In genomic region chr8:71819936-71820335, GRCm38 (mm10) we compare ENCODE assay signal across 8 mouse cellular contexts.
A peak's percentile ranks its signal among the peaks of the same experiment; 100 is the strongest.
DNase-seq lines count a peak whose midpoint lies in the region; ATAC-seq and TF ChIP-seq lines count a peak whose summit lies in the region.
"Not testable (repeated sequence)": the region's sequence is repeated elsewhere in the genome, so short reads cannot be mapped to it uniquely, and the experiment has no call there.

No protein-coding gene starts in this region.

- not testable (repeated sequence) for DNase-seq in embryonic facial prominence, embryonic 14.5 days (ENCODE audit: low spot score); hindbrain, embryonic 11.5 days (ENCODE audit: low spot score); limb, embryonic 14.5 days (ENCODE audit: low spot score); neural tube, embryonic 11.5 days (ENCODE audit: low spot score)
- DNase-seq in heart, embryonic 10.5 days (ENCODE audit: low spot score) = peak; percentile 67
- peak; percentile 22 for DNase-seq in lung, postnatal 0 days (ENCODE audit: low spot score)
- peak; percentile 12 for DNase-seq in stomach, postnatal 0 days (ENCODE audit: low spot score)

- not testable (repeated sequence) for H3K27me3 ChIP-seq in embryonic facial prominence, embryonic 14.5 days (replicated peaks; ENCODE audit: control insufficient read depth, insufficient read depth, low read length); heart, embryonic 10.5 days (ENCODE audit: insufficient read depth, poor library complexity, severe bottlenecking); hindbrain, embryonic 11.5 days (ENCODE audit: control insufficient read depth, insufficient read depth, low read length); intestine, embryonic 16.5 days (replicated peaks; ENCODE audit: control insufficient read depth, insufficient read depth, low read length); limb, embryonic 14.5 days (ENCODE audit: control insufficient read depth, insufficient read depth, low read length); lung, postnatal 0 days (replicated peaks; ENCODE audit: insufficient read depth, low read length); neural tube, embryonic 11.5 days (ENCODE audit: control insufficient read depth, insufficient read depth, low read length); stomach, postnatal 0 days (ENCODE audit: control insufficient read depth, insufficient read depth, low read length)

- TF ChIP-seq CTCF in lung, postnatal 0 days (IDR thresholded peaks at IDR 0.05); stomach, postnatal 0 days (IDR thresholded peaks at IDR 0.05; ENCODE audit: low read depth): not testable (repeated sequence)

- H3K9ac ChIP-seq in embryonic facial prominence, embryonic 14.5 days (ENCODE audit: low read depth, low read length); hindbrain, embryonic 11.5 days (ENCODE audit: low read depth, low read length); intestine, embryonic 16.5 days (ENCODE audit: low read depth, low read length); limb, embryonic 14.5 days (ENCODE audit: low read depth, low read length, severe bottlenecking); lung, postnatal 0 days (replicated peaks; ENCODE audit: low read depth); neural tube, embryonic 11.5 days (ENCODE audit: low read length); stomach, postnatal 0 days (ENCODE audit: low read length): not testable (repeated sequence)

- ATAC-seq in embryonic facial prominence, embryonic 14.5 days (ENCODE audit: low read depth) = peak; percentile 47; the same call in 1 of the 2 replicates
- peak; percentile 58 for ATAC-seq in hindbrain, embryonic 11.5 days (ENCODE audit: low FRiP score)
- ATAC-seq in intestine, embryonic 16.5 days = peak; percentile 28; the same call in 1 of the 2 replicates
- peak; percentile 35; the same call in 1 of the 2 replicates for ATAC-seq in limb, embryonic 14.5 days (ENCODE audit: low FRiP score, low read depth)
- peak; percentile 17; the same call in 1 of the 2 replicates for ATAC-seq in lung, postnatal 0 days
- ATAC-seq in neural tube, embryonic 11.5 days (ENCODE audit: insufficient read depth, low FRiP score, low TSS enrichment) = peak; percentile 53
- peak; percentile 46; the same call in 1 of the 2 replicates for ATAC-seq in stomach, postnatal 0 days (ENCODE audit: low FRiP score, low TSS enrichment)

- not testable (repeated sequence) for H3K4me2 ChIP-seq in embryonic facial prominence, embryonic 14.5 days (ENCODE audit: low read depth, low read length); hindbrain, embryonic 11.5 days (replicated peaks; ENCODE audit: low read depth, low read length); intestine, embryonic 16.5 days (ENCODE audit: low read depth, low read length); limb, embryonic 14.5 days (replicated peaks; ENCODE audit: low read depth, low read length, severe bottlenecking); lung, postnatal 0 days (replicated peaks; ENCODE audit: low read depth, low read length); neural tube, embryonic 11.5 days (ENCODE audit: low read depth); stomach, postnatal 0 days (replicated peaks; ENCODE audit: low read depth)

- not testable (repeated sequence) for H3K4me3 ChIP-seq in embryonic facial prominence, embryonic 14.5 days (ENCODE audit: low read depth, low read length); heart, embryonic 10.5 days; hindbrain, embryonic 11.5 days (ENCODE audit: low read depth, low read length); intestine, embryonic 16.5 days (ENCODE audit: low read length); limb, embryonic 14.5 days (replicated peaks; ENCODE audit: low read length); lung, postnatal 0 days (ENCODE audit: low read depth, low read length); neural tube, embryonic 11.5 days (ENCODE audit: low read depth, low read length); stomach, postnatal 0 days (ENCODE audit: low read depth, low read length)

- not testable (repeated sequence) for TF ChIP-seq EP300 in lung, postnatal 0 days (IDR thresholded peaks at IDR 0.05); stomach, postnatal 0 days (optimal IDR thresholded peaks at IDR 0.05)

- H3K4me1 ChIP-seq in embryonic facial prominence, embryonic 14.5 days (ENCODE audit: control insufficient read depth, insufficient read depth, low read length); heart, embryonic 10.5 days; hindbrain, embryonic 11.5 days (replicated peaks; ENCODE audit: control insufficient read depth, insufficient read depth, low read length); intestine, embryonic 16.5 days (ENCODE audit: control insufficient read depth, insufficient read depth, low read length); limb, embryonic 14.5 days (ENCODE audit: control insufficient read depth, insufficient read depth, low read length); lung, postnatal 0 days (ENCODE audit: insufficient read depth, low read depth, low read length); neural tube, embryonic 11.5 days (ENCODE audit: control insufficient read depth, insufficient read depth, low read length); stomach, postnatal 0 days (replicated peaks; ENCODE audit: control insufficient read depth, insufficient read depth): not testable (repeated sequence)

- H3K36me3 ChIP-seq in embryonic facial prominence, embryonic 14.5 days (ENCODE audit: control insufficient read depth, insufficient read depth, low read length); heart, embryonic 10.5 days; hindbrain, embryonic 11.5 days (ENCODE audit: control insufficient read depth, insufficient read depth, low read length); intestine, embryonic 16.5 days (ENCODE audit: control insufficient read depth, insufficient read depth, low read length); limb, embryonic 14.5 days (ENCODE audit: control insufficient read depth, insufficient read depth, low read length); lung, postnatal 0 days (ENCODE audit: insufficient read depth, low read length); neural tube, embryonic 11.5 days (ENCODE audit: control insufficient read depth, insufficient read depth, low read length); stomach, postnatal 0 days (ENCODE audit: control insufficient read depth, insufficient read depth, low read length): not testable (repeated sequence)

- not testable (repeated sequence) for H3K27ac ChIP-seq in embryonic facial prominence, embryonic 14.5 days (replicated peaks; ENCODE audit: low read depth, low read length); heart, embryonic 10.5 days; hindbrain, embryonic 11.5 days (ENCODE audit: low read depth, low read length); intestine, embryonic 16.5 days (ENCODE audit: low read length); limb, embryonic 14.5 days (replicated peaks; ENCODE audit: low read depth, low read length); lung, postnatal 0 days (ENCODE audit: low read length); neural tube, embryonic 11.5 days (ENCODE audit: low read depth, low read length); stomach, postnatal 0 days (replicated peaks)

- TF ChIP-seq POLR2A in limb, embryonic 14.5 days (IDR thresholded peaks at IDR 0.05; ENCODE audit: borderline replicate concordance, extremely low read depth, insufficient read depth, insufficient read length) = not testable (repeated sequence)

- not testable (repeated sequence) for H3K9me3 ChIP-seq in embryonic facial prominence, embryonic 14.5 days (ENCODE audit: control insufficient read depth, low read length); heart, embryonic 10.5 days; hindbrain, embryonic 11.5 days (ENCODE audit: control insufficient read depth, low read length); intestine, embryonic 16.5 days (ENCODE audit: control insufficient read depth, low read length); limb, embryonic 14.5 days (ENCODE audit: control insufficient read depth, low read length); lung, postnatal 0 days (ENCODE audit: low read length); neural tube, embryonic 11.5 days (ENCODE audit: control insufficient read depth, low read length); stomach, postnatal 0 days (ENCODE audit: control insufficient read depth, low read length)

- WGBS in embryonic facial prominence, embryonic 14.5 days = 85% methylated on average over 8 of the region's 8 CpGs
- 81% methylated on average over 8 of the region's 8 CpGs for WGBS in heart, embryonic 10.5 days
- WGBS in hindbrain, embryonic 11.5 days = 84% methylated on average over 8 of the region's 8 CpGs
- 85% methylated on average over 8 of the region's 8 CpGs for WGBS in intestine, embryonic 16.5 days
- WGBS in limb, embryonic 14.5 days = 86% methylated on average over 8 of the region's 8 CpGs
- WGBS in lung, postnatal 0 days = 79% methylated on average over 8 of the region's 8 CpGs
- 80% methylated on average over 8 of the region's 8 CpGs for WGBS in neural tube, embryonic 11.5 days
- WGBS in stomach, postnatal 0 days = 81% methylated on average over 8 of the region's 8 CpGs
